Mouse (Mus musculus): ENCODE measurements around the gene Egfem1.

GRCm38 (mm10) chr3:29063156-29063555, 18.7 kb upstream of the Egfem1 start:
- TF ChIP-seq CTCF (IDR thresholded peaks at IDR 0.05; ENCODE audit: control insufficient read depth, insufficient read depth, low read length): no peak
- no peak for TF ChIP-seq POLR2A (IDR thresholded peaks at IDR 0.05; ENCODE audit: borderline replicate concordance, control insufficient read depth, low read depth, low read length)
